Mouse (Mus musculus) adrenal gland, adult 2 months (tissue): ENCODE data around the gene Mrpl42. TPM values are rescaled to one million over a fixed set of nuclear protein-coding genes. Genes with fewer than 3 reads are reported as not detected.
A peak's percentile ranks its signal among the peaks of the same experiment; 100 is the strongest.
"Not testable (repeated sequence)": the region's sequence is repeated elsewhere in the genome, so short reads cannot be mapped to it uniquely, and the experiment has no call there.

Experiments
- DNase-seq: peaks from one replicate; pipeline ENCODE4 v3.0.0; 2021
- long read RNA-seq: library from polyadenylated mRNA; stranded (forward); transcript quantifications from one replicate; pipeline ENCODE4 v2.0.0, GENCODE M21; 2021
- polyA plus RNA-seq: library from polyadenylated mRNA; depleted of rRNA; stranded (reverse); fragments of >200 nt; gene quantifications from 2 replicates; pipeline ENCODE4 v1.2.3, GENCODE M21; 2012; rRNA removed
- total RNA-seq, 2 experiments: library from RNA; stranded (reverse); gene quantifications; 2 replicates each; pipeline ENCODE4 v1.2.3; 2021

The Mrpl42 gene
- total RNA-seq: 100 to 1,000 TPM; 127 to 143 TPM
- polyA plus RNA-seq: 21.1 and 27.6 TPM in 2 replicates
- long read RNA-seq, transcript Mrpl42-203 (6 exons, 661 nt): major isoform, 75 of 87 reads
- long read RNA-seq, partial matches to known transcripts: 4 of 87 reads
- long read RNA-seq, other reads (novel, unspliced or antisense): 7 of 87 reads

DNA sequence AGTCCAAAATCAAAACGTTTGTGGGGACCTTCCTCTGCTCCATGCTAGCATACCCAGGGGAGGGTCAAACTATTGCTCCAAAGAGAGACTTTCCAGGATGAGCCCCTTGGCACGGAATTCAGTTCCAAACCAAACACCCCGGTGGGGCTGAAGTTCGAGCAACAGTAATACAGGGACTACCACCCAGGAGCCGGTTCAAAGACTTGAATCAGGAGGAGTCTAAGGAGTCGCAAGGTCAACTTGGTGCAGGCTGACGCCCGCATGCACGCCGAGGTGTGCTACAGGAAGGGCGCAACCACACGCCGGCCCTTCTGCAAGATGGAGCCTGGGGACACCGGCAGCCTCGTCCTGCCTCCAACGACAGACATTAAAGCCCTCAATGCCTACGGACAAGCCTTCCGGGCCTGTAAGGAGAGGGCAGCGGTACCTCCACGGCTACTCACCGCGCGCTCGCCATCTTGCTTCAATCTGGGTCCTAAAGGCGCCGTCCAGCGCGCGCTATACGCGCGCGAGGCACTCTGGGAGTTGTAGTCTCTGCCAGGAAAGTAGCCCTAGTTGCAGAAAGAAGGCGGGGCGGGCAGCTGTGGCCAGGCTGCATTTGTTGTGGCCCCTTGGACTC lies at the start of gene Mrpl42:
Mrpl42 (minus strand) TSS at position 478 of the 619 bp plus-strand sequence.
- peak; percentile 93 for DNase-seq

DNA sequence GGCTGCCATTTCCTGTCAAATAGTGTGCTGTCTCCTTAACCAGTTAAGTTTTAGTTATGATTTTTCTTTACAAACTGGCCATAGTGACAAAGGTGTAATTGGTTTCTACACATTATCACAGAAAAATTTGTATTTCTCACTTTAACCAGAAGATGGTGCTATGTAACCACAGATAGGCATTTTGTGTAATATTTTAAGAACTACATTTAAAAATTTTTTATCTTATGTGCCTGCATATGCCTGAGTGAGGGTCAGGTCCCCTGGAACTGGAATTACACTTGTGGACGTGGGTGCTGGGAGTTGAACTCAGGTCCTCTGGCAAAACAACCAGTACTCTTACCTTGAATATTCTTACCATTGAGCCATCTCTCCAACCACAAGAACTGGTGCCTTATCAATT lies 48.8 kb upstream of the Mrpl42 start:
- no peak for DNase-seq

DNA sequence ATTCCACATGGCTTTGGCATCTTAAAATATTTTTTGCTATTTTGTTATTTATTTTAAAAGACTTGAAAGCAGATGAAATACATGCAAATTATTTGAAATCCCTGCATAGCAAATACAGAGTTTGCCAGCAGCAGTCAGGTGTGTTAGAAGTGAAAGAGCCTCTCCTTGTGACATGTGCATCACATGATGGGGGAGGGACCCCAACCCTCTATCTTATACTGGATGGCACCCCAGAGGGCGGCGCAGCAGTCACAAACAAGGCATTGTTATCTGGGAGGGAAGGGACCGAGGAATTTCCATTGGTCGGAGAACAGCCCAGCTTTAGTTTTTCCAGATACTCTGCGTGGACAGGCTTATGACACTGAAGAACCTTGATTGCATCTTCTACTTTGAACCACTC lies 47.3 kb upstream of the Mrpl42 start:
- DNase-seq: not testable (repeated sequence)

DNA sequence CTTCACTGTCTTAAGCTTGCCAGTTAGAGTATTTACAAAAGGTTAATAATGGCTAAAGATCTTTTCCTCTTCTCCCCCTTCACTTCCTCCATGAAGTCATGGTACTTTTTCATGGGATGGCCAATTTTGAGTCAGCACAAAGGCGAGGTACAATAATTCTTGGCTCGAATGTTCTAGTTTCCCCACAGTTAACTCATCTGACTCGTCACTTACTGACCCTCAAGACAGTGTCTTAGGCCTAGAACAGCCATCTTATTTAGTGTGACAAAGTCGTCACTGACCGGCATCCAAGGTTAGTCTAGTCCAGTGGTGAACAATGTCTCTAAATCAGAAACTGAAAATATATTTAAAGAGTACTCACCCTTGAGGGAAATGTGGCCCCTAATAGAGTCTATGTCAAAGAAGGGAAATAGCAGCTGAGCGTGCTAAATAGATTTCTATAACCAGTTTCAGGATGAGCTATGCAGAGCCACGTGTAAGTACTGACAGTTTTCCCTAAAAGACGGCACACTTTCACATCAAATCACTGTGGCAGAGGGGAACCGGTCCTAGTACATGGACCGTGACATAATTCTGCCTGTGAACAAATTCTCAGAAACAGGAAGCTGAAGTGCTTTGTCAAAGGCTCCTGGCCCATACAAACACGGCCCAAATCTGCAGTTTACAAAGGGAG lies 46.5 kb upstream of the Mrpl42 start:
- no peak for DNase-seq

DNA sequence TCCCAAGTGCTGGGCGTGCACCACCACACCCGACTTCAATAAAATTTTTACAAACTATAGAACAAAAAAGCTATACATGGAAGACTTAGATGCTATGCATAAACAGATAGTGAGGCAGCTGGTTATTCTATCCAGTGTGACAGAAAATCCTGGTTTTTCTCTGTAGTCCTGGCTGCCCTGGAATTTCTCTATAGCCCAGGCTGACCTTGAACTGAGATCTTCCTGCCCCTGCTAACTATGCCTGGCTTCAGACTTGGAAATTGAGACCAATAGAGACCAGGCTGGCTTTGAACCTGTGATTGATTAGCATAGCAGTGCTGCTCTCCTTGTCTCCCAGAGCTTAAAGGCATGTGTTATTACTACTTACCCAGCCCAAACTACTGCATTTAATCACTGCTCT lies 44.4 kb upstream of the Mrpl42 start:
- DNase-seq: no peak

DNA sequence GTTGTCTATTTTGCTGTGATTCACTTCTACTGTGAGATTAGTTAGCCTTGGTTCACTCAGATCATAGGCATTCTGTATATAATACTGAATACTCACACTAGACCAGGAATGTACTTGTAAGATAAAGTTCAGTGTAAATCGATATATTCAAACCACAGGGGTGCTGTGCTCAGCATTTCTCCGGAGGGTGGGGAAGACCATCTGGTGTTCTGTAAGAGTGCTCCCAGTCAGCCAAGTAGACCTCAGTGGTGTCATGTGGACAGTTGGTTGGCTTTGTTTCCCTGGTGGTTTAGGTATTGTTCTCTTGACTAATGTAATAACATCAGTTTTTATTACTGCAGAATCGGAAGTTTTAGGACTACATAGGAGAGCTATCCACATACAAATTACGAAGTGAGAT lies 43.3 kb upstream of the Mrpl42 start:
- no peak for DNase-seq

DNA sequence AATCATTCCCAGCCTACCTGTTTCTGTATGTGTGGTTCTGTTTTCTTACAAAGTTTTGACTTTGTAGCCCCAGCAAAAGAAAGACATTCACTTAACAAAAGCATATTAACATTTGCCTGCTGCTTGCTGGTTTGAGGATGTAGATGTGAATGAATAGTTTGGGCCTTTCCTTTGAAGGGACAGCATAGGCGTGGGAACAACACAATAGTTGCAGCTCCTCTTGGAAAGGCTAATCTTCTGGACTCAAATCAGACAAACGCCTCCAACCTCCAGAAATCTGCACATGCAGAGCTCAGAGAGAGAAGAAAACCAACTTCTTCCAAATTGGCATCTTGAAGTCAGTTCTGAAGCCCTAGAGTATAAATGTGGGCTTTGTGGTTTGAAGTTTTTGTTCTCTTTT lies 42.9 kb upstream of the Mrpl42 start:
- DNase-seq: no peak

DNA sequence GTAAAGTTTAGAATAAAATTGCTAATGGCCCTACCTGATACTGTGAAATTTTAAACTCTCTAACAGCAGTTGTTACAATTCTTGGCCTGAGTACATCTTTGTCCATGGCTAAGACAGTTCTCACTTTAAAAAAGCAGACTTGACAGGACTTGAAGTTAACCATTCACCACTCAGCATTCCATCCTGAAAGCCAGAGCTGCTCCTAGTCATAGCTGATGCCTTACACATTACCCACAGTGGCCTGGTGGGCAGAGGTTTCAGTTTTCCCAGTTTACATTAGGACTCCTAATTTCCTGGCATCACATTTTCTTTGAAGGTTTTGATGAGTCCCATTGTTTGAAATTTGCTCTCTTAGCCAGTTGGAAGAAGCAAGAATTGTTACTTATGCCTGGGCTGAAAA lies 42.3 kb upstream of the Mrpl42 start:
- DNase-seq: no peak

DNA sequence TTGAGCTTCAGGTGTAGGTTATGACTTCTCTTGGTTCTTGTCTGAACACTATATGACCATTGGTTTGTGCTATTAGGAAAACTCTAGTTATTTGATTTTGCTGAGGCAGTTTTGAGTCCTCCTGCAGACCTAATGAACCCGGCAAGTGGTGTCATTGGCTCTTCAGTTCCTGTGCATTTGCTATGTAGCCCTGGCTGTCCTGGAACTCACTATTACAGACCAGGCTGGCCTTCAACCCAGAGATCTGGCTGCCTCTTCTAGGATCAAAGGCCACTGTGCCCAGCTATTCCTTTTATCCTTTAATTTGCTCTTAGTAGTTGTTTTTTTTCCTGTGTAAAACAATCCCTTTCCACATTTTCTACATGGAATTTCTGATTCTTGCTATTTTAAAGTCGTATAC lies 41.6 kb upstream of the Mrpl42 start:
- DNase-seq: no peak

DNA sequence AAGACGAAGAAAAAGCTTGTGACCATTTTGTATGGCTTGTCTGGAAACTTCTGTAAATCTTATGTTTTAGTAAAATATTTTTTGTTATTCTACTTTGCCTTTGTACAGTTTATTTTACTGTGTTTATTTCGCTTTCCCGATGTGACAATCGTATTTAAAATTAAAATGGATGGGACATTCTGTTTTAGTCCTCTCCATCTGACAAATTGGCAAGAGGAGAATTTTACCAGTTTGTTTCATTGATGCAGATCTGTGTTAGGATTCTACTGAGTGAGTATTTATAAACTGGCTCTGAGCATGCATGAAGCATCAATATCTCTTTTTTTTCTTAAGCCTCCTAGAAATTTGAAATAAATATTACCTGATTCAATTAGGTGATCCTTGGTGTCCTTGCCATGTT lies 41.2 kb upstream of the Mrpl42 start:
- DNase-seq: no peak

DNA sequence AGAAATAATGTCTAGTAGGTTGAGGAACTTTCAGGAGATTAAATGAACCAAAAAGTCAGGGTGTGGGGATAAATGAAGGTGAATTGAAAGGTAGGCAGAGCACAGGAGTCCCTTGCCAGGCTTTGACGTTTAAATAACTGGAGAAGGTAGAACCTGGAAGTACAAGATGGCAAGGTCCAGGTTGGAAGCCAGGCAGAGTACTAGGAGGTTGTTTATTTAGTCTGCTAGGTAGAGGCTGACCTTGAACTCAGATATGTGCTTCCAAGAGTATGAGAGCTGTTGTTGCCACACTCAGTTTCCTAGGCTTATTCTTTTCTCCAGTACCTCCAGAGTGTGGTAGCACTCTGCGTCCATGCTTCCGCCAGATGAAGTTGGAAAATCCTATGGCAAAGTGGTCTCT lies 38.1 kb upstream of the Mrpl42 start:
- DNase-seq: no peak

DNA sequence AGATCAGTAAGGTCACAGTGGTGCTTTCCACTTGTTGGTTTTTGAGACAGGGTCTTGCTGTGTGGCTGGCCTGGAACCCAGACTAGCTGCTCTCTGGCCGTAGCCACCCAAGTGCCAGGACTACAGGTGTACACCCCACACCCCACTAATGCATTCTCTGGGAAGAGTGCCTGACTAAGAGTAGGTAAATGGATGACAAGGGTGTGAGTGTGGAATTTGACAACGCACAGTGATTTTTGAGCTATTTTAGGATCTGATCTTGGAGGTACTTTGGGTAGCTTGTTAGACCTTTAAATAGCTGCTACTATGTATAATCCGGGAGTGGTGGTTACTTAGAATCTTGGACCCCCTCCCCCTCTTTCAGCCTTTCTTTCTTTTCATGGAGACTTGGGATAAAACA lies 37.5 kb upstream of the Mrpl42 start:
- DNase-seq: no peak

DNA sequence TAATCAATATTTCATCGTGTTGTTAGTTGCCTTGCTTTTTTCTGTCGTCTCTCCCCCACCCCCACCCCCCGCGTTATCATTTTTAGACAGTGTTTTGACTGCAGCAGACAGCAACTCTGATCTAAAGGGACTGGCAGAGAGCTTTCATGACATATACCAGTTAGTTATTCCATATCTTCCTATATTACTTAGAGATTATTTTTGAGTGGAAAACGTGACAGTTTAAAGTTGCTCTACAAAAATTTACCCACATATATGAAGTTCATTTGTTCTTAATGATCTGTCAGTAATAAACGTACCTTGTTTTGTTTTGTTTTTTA lies 34.4 kb upstream of the Mrpl42 start:
- DNase-seq: no peak

DNA sequence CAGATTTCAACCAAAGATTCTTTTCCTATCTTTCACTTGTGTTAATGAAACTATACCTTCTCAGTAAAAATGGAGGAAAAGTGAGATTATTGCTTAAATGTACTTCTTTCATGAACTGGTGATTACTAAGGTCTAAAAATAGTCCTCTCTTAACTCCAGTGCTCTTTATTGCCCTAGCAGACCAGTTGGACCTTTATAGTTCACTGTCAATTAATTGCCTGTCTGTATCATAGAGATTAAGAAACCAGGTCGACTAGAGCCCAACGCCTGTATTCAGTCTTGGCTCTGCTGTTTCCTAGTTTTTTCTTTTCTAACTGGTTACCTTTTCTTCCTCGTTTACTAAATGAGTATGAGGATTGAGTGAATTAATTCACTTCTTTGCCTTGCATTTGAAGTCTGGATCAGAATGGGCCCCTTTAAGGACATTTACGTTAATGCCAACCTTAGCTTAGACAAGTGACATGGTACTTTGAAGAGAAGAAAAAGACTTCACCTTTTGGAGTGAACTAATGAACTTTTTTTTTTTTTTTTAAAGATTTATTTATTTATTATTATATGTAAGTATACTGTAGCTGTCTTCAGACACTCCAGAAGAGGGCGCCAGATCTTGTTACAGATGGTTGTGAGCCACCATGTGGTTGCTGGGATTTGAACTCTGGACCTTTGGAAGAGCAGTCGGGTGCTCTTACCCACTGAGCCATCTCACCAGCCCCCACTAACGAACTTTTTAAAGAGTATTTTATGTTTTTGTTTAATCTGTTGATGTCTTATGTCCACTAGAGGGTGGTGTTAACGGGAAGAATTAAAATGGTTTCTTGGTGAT lies 33.9 kb upstream of the Mrpl42 start:
- no peak for DNase-seq

DNA sequence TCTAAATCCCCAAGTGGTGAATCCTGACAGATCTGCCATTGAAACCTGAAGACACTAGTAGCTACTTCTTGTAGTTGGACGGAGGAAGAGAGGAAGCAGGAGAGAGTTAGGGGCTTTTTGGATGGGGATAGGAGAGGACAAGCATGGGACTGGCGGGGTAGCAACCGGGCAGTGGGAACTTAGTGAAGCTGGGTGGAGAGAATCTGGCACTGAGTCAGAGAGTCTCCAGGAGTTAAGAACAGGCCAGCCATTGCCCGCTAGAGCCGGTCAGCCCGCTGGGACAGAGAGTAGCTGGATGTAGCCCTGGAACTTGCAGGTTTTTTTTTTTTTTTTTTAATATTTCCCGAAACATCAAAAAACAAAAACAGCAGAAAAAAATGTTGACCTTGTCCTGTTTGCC lies 31.6 kb upstream of the Mrpl42 start:
- peak; percentile 56 for DNase-seq

DNA sequence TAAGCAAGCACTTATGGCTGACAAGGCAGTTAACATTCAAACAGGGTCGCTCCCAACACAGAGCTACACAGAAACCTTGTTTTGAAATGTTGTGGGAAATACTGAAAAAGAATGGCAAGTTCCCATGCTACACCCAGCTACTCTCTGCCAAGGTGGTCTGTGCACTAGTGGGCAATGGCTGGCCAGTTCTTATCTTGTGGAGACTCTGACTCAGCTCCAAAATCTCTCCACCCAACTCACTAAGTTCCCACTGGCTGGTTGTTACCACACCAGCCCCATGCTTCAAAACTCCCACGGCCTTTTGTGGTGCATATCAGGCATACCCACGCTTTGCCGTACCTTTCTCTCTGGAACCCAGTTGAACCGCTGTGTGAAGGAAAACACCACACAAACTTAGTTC lies 31.2 kb upstream of the Mrpl42 start:
- no peak for DNase-seq

DNA sequence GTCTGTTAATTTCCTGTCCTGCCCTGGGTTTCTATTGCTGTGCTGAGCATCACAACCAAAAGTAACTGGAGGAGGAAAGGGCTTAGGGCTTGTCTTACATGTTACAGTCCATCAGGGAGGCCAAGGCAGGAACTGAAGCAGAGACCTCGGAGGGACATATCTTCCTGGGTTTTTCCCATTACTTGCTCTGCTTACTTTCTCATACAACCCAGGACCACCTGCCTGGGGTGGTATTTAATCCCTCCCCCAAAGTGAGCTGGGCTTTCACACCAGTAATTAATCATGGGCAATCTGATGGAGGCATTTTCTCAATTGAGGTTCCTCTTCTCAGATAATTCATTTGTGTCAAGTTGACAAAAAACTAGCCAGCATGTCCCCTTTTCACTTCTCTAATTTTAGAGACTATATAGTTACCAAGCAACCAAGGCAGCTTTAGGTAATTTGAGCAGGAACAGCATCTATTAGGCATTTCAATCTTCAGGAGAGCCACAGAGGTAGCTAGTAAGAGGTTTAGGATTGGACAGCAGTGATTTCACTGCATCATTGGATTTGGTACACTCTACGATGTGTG lies 28.9 kb upstream of the Mrpl42 start:
- no peak for DNase-seq

DNA sequence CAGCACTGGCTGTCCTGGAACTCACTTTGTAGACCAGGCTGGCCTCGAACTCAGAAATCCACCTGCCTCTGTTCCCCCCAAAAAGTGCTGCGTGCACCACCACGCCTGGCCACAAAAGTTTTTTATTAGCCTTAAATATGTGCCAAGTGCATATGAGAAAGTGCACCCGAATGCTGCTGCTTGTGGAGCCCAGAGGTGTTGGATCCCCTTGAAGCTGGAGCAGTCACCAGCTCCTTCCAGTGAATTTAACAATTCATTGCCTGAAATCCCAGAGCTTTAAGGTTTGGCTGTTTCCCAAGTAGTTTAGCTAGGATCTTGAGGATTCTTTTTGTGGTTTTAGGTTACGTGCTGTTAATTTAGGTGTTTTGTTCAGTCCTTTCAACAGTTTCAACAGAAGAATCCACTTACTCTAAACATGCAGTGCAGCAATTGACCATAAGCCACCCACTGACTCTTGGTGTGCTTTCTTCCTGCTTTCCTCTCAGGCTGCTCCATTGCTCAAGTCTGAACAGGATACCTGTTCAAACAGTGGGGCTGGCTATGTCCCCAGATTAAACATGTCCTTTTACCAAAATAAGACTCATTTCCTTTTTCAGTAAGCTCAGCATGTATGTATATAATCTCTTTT lies 24.9 kb upstream of the Mrpl42 start:
- no peak for DNase-seq

DNA sequence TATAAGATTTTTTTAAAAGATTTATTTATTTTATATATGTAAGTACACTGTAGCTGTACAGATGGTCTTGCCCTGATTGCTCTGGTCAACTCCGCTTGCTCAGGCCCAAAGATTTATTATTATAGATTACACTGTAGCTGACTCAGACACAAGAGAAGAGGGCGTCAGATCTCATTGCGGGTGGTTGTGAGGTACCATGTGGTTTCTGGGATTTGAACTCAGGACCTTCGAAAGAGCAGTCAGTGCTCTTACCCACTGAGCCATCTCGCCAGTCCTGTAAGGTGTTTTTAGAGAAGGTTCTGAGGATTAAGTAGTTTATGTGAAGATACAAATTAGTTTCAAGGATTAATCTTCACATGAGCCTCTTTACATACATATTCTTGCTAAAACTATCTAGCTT lies 24.1 kb upstream of the Mrpl42 start:
- DNase-seq: no peak

DNA sequence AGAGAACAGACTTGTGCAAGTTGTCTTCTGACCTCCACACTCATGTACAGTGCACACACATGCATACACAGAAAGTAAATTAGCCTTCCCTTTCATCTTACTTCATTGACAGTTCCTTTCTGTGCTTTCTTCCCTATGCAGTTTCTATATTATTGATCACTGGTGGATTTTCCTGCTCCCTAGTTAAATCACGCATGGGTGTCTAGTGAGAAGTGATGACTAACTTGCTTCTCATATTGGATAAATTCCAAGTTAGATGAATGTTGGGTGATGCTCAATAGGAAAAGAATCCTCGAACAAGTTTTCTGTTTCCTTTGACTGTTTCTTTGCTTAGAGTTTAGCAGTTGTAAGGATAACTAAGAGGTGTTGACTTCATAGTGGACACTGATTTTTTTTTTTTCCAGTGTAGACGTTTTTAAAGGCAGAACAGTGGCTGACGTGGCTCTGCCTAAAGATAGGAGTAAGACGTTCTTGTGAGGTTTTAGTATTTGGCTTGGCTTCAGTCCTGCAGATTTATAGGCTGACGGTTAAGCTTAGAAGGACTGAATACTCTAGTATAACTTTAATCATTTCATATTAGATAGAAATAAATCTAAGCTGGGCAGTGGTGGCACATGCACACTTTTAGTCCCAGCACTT lies 23.4 kb upstream of the Mrpl42 start:
- no peak for DNase-seq

DNA sequence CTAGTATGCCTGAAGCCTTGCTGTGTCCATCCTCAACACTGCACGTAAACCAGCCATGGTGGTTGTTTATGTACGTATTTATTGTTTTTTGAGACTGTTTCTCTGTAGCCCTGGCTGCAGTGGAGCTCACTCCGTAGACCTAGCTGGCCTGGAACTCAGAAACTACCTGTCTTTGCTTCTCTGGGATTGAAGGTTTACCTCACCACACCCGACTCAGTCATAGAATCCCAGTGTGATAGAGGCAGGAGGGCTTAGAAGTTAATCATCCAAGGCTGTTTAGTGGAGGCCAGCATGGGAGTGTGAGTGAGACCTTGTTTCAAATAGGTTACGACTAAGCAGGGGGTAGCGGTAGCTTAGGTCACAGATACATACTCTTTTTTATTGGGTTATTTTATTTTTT lies 15.9 kb upstream of the Mrpl42 start:
- peak; percentile 29 for DNase-seq
